Mouse (Mus musculus): Measurements from ENCODE around the gene Enthd1. TPM values are rescaled to one million over a fixed set of nuclear protein-coding genes. Genes with fewer than 3 reads are reported as not detected.

Gene Enthd1
- polyA plus RNA-seq, 1 experiment: not detected

DNA sequence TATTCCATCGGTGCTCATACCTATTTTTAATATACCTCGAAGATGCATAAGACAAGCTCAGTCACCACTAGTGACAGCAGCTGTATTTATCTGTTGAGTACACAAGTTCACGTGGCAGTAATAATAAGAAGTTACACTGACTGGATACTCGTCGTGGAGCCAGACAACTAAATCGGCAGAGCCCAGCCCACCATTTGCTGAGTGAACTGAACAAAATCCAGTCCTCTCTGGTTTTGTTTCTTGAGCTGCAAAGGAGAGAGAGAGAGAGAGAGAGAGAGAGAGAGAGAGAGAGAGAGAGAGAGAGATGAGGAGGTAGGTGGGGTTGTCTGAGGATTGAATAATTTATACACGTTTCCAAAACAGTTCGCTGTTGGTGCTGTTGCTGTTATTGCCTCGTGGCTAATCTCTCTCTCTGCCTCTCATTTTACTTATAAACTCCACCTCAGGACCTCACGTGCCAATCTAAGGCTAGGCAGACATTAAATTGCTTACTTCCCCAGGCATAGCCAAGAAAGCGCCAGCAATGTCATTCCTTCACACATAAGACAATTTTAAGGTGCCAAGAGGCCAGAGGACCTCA, 11.5 kb upstream of the Enthd1 start:
- no peak for TF ChIP-seq TAL1 (IDR thresholded peaks at IDR 0.05; ENCODE audit: low read length)
- no peak for TF ChIP-seq GATA1 (IDR thresholded peaks at IDR 0.05; ENCODE audit: low read length)
- H3K9me3 ChIP-seq (ENCODE audit: control insufficient read depth, low read length): no peaks in the 10 kb centered on the region
- H3K27me3 ChIP-seq (ENCODE audit: control insufficient read depth): peaks cover 66% of the 10 kb centered on the region
- no peak overlapping the region for H3K4me3 ChIP-seq (replicated peaks)
- no peaks in the 10 kb centered on the region for H3K36me3 ChIP-seq (ENCODE audit: control insufficient read depth)
- H3K4me1 ChIP-seq (ENCODE audit: control insufficient read depth): peaks cover 2% of the 10 kb centered on the region; the same call in 1 of the 2 replicates

DNA sequence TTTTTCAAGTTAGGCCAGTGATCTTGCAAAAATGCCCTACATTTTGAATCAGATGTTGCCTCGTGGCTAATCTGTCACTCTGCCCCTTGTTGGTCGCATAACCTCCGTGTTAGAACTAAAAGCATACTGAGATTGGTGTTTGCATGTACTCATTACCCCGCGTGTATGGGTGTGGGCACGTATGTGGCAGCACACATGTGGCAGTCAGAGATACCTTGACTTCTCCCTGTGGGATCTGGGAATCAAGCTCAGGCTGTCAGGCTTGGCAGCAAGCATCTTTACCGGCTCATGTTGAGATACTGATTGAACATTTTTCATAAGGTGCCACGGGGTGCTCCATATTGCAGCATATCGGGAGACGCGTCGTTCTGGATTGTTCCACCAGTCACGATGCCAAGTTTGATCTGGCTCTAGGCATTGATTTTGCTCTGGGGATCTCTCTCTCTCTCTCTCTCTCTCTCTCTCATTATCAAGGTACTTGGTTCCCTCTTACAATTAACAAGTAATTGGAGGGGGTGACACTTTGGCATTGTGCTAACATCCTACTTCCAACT, 10.9 kb upstream of the Enthd1 start:
- Histone ChIP-seq H3K4me3 (replicated peaks) (no peak overlapping the region), H3K9me3 (ENCODE audit: control insufficient read depth, low read length) (no peaks in the 10 kb centered on the region), H3K36me3 (ENCODE audit: control insufficient read depth) (no peaks in the 10 kb centered on the region), H3K4me1 (ENCODE audit: control insufficient read depth) (peaks cover 2% of the 10 kb centered on the region; the same call in 1 of the 2 replicates), H3K27me3 (ENCODE audit: control insufficient read depth) (peaks cover 68% of the 10 kb centered on the region)
- TF ChIP-seq TAL1 (IDR thresholded peaks at IDR 0.05; ENCODE audit: low read length) (no peak), GATA1 (IDR thresholded peaks at IDR 0.05; ENCODE audit: low read length) (no peak)

DNA sequence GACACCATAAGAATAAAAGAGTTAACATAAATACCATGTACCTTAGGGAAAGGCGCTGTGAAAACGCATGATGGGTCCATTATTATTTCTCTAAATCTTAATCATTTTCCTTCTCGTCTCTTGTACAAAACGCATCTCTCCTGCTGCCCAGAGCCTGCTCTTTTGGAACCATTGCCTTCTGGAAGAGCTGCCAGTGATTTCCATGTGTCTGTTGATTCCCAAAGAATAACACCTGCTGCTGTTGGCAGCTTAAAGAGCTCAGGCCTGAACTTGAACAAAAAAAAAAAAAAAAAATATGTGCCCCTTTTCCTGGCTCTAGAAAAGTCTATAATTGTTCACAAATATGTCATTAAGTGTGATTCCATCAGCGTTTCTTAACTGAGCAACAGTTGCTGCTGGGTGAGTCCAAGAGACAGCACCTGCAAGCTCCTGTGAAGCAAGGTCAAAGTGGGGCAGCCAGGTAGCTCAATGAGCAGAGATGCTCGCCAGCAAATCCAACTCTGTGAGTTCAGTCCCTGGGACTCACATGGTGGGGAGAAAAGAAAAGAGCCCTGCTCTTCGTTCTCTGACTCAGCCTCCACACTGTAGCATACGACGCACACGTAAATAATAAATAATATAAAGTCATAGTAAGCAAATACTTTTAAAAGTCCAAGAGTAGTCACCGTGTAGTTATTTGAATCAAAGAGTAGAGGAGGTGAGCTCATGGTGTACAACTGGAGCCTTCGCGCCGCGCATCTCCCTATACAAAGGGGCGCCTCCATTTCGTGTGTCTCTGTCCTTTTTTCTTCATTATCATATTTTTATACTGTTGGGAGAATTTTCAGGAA, 9.5 kb upstream of the Enthd1 start:
- TF ChIP-seq GATA1 (IDR thresholded peaks at IDR 0.05; ENCODE audit: low read length): no peak
- TF ChIP-seq TAL1 (IDR thresholded peaks at IDR 0.05; ENCODE audit: low read length): no peak
- Histone ChIP-seq H3K4me3 (replicated peaks) (no peak overlapping the region), H3K27me3 (ENCODE audit: control insufficient read depth) (peaks cover 78% of the 10 kb centered on the region), H3K4me1 (ENCODE audit: control insufficient read depth) (peaks cover 2% of the 10 kb centered on the region; the same call in 1 of the 2 replicates), H3K9me3 (ENCODE audit: control insufficient read depth, low read length) (no peaks in the 10 kb centered on the region), H3K36me3 (ENCODE audit: control insufficient read depth) (no peaks in the 10 kb centered on the region)

DNA sequence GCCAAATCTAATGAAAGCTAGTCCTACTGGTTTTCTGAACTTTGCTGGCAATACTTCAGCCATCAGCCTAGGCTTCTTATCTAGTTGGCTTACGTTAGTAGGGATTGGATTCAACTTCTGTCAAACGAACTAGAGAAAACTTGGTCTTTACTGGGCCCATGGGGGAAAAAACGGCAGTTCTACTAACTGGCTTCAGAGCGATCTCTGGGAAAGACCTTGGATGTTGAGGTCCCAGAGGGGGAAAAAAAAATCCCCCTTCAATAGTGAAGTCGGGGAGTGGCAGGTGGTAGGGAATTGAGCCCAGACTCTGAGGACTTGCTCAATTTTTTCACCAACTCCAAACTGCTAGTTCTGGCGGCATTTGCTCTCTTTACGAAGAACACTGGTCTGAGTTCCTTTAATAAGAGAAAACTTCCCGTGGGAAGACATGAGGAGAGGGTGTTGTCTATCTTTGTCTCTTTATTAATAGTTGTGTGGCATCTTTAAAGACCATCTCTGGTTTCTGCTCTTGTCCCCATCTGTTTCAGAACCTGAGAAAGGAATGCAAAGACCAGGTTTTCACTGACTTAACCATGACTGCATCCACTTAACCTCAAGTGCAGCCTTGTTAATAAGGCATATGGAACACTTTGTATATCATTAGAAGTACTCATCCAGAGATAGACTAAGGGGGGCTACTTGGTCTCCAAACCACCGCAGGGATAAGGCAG, 8.0 kb upstream of the Enthd1 start:
- Histone ChIP-seq H3K9me3 (ENCODE audit: control insufficient read depth, low read length) (no peaks in the 10 kb centered on the region), H3K27me3 (ENCODE audit: control insufficient read depth) (peaks cover 69% of the 10 kb centered on the region), H3K4me3 (replicated peaks) (no peak overlapping the region), H3K4me1 (ENCODE audit: control insufficient read depth) (peaks cover 2% of the 10 kb centered on the region; the same call in 1 of the 2 replicates), H3K36me3 (ENCODE audit: control insufficient read depth) (no peaks in the 10 kb centered on the region)
- TF ChIP-seq TAL1 (IDR thresholded peaks at IDR 0.05; ENCODE audit: low read length) (no peak), GATA1 (IDR thresholded peaks at IDR 0.05; ENCODE audit: low read length) (no peak)

DNA sequence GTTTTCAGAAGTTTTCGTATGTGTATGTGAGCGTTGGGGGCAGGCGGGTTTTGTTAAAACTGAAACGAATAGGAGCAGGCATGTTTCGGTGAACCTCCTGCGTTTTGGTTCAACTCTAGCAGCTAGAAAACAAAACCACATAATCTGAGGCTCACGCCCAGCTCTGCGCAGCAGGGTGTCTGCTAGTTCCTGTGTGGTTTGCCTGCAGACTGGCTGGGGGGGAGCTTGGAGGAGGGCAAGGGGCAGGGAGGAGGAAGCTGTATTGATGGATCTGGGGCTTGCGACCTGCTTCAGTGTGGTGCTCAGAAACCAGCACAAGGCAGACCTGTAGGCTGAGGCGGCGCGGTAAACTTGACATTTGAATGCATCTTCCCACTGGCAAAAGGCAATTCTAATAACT, 7.3 kb upstream of the Enthd1 start, which contains the start of gene Grap2:
TSS of gene Grap2 (plus strand) at position 304 of the 400 bp plus-strand sequence.
- H3K4me3 ChIP-seq (replicated peaks): no peak within 1 kb of the TSS
- no peaks in the 10 kb centered on the region for H3K36me3 ChIP-seq (ENCODE audit: control insufficient read depth)
- H3K27me3 ChIP-seq (ENCODE audit: control insufficient read depth): peaks cover 63% of the 10 kb centered on the region
- no peak for TF ChIP-seq GATA1 (IDR thresholded peaks at IDR 0.05; ENCODE audit: low read length)
- no peak for TF ChIP-seq TAL1 (IDR thresholded peaks at IDR 0.05; ENCODE audit: low read length)
- no peaks in the 10 kb centered on the region for H3K9me3 ChIP-seq (ENCODE audit: control insufficient read depth, low read length)
- H3K4me1 ChIP-seq (ENCODE audit: control insufficient read depth): peaks cover 2% of the 10 kb centered on the region; the same call in 1 of the 2 replicates

DNA sequence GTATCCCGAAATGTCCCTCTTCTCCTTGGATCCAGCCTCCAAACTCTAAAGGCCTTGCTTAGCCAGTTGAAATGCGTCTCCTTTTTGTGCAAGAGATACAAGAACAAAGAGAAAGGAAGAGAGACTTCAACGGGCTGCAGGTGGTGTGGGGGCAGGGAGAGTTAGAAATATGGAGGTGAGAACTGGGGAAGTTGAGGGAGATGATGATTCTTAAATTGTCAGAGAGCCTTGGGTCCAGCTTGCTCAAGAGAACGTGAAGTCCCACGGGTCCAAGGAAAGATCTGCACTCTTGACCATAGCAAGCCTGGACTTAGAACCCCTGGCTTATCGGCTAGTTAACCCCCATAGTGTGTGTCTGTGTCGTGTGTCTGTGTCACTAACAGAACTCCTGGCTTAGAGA, 6.7 kb upstream of the Enthd1 start:
- Histone ChIP-seq H3K9me3 (ENCODE audit: control insufficient read depth, low read length) (no peaks in the 10 kb centered on the region), H3K27me3 (ENCODE audit: control insufficient read depth) (peaks cover 56% of the 10 kb centered on the region), H3K4me1 (ENCODE audit: control insufficient read depth) (peaks cover 2% of the 10 kb centered on the region; the same call in 1 of the 2 replicates), H3K4me3 (replicated peaks) (no peak overlapping the region), H3K36me3 (ENCODE audit: control insufficient read depth) (no peaks in the 10 kb centered on the region)
- TF ChIP-seq TAL1 (IDR thresholded peaks at IDR 0.05; ENCODE audit: low read length) (no peak), GATA1 (IDR thresholded peaks at IDR 0.05; ENCODE audit: low read length) (no peak)

DNA sequence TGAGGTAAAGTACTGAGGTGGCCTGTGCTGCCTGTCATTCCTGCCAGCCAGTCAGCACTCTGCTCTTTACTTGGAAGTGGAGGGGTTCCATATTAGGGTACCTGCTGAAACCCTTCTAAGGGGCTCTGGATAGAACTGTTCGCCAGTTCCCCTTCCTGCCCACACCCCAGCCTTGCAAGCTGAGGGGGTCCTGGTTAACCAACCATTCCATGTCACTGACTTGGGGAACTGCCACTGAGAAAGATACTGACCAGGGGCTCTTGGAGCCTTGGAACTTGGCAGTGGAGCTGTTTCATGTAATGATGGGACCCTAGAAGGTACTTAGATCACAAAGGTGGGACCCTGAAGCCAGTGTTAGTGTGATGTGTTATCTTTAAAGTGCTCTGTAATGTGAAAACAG, 5.3 kb upstream of the Enthd1 start:
- Histone ChIP-seq H3K4me3 (replicated peaks) (no peak overlapping the region), H3K4me1 (ENCODE audit: control insufficient read depth) (peaks cover 2% of the 10 kb centered on the region; the same call in 1 of the 2 replicates), H3K36me3 (ENCODE audit: control insufficient read depth) (no peaks in the 10 kb centered on the region), H3K9me3 (ENCODE audit: control insufficient read depth, low read length) (no peaks in the 10 kb centered on the region), H3K27me3 (ENCODE audit: control insufficient read depth) (peaks cover 46% of the 10 kb centered on the region)
- TF ChIP-seq GATA1 (IDR thresholded peaks at IDR 0.05; ENCODE audit: low read length) (no peak), TAL1 (IDR thresholded peaks at IDR 0.05; ENCODE audit: low read length) (no peak)

DNA sequence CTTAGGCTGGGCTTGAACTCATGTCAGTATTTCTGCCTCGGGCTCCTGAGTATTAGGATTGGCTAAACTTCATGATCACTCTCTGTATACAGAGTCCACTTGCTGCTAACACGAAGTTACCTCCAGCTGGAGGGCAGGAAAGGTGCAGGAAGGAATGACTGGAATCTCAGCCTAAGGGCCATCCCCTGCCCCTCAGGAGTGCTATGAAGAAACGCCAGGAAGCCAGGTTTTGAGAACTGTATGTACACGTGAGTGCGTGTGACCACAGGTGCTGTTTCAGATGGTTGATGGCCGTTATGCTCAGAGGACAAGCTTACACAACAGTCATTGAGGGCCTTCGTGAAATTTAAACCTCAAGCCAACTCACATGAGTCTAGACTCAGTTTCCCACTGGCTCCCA, 4.2 kb upstream of the Enthd1 start:
- Histone ChIP-seq H3K27me3 (ENCODE audit: control insufficient read depth) (peaks cover 47% of the 10 kb centered on the region), H3K4me3 (replicated peaks) (no peak overlapping the region), H3K36me3 (ENCODE audit: control insufficient read depth) (no peaks in the 10 kb centered on the region), H3K4me1 (ENCODE audit: control insufficient read depth) (peaks cover 2% of the 10 kb centered on the region; the same call in 1 of the 2 replicates), H3K9me3 (ENCODE audit: control insufficient read depth, low read length) (no peaks in the 10 kb centered on the region)
- no peak for TF ChIP-seq TAL1 (IDR thresholded peaks at IDR 0.05; ENCODE audit: low read length)

Data from erythroblast, embryonic 14.5 days (primary cell).